ENCODE assay signal across 8 mouse cellular contexts in the genomic region with DNA sequence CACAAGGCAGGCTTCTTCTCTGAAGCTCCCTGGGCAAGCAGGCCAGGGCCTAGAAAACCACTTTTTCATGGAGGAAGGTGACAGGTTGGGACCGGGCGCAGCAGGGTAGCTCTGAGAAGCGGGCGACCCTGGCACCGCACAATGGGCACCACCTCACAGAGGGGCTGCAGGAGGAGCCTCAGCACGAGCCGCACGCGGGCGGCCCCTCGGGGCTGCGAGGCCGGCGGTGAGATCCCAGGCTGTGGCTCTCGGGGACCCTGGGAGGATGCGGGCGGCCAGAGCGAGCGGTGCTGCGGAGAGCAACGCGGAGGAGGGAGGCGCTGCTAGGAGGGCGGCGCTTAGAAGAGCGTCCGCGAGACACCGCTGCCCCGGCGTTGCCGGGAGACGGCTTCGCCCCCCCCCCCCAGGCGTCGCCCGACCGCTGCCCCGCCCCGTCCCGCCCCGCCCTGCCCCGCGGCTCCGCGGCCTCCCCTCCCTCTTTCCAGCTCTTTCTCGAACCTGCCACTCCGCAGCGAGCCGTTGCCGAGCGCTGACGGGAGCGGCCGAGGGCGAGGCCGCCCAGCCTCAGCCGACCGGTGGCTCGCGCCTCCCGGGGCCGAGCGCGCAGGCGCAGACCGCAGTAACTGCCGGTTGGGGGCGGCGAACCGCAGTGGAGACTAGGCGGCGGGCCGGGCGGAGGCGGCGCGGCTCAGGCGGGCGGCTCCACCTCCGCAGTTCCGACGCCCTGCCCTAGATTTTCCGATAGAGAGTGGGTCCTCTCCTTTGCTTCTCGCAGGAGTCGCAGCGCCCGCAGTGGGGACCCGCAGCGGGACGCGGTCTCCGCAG. TPM values are rescaled to one million over a fixed set of nuclear protein-coding genes. Genes with fewer than 3 reads are reported as not detected.
DNase-seq lines count a peak whose midpoint lies in the region; ATAC-seq and TF ChIP-seq lines count a peak whose summit lies in the region.

No protein-coding gene starts in this region.

- WGBS in embryonic facial prominence, embryonic 13.5 days: under 1% methylated on average over 69 of the region's 93 CpGs
- under 1% methylated on average over 80 of the region's 93 CpGs for WGBS in heart, adult 2 months
- WGBS in limb, embryonic 12.5 days: under 1% methylated on average over 75 of the region's 93 CpGs
- WGBS in midbrain, embryonic 14.5 days: under 1% methylated on average over 78 of the region's 93 CpGs

- peak overlapping the region; percentile 76 for H3K9ac ChIP-seq in embryonic facial prominence, embryonic 13.5 days
- peak overlapping the region; percentile 93 for H3K9ac ChIP-seq in heart, adult 2 months (ENCODE audit: low read depth, low read length)
- peak overlapping the region; percentile 73 for H3K9ac ChIP-seq in limb, embryonic 12.5 days (replicated peaks)
- H3K9ac ChIP-seq in midbrain, embryonic 14.5 days (replicated peaks; ENCODE audit: low read length): peak overlapping the region; percentile 87

- peak; percentile 24 for TF ChIP-seq CTCF in heart, adult 2 months (IDR thresholded peaks at IDR 0.05)

- DNase-seq in 416B (ENCODE audit: low read depth): peak; percentile 87
- DNase-seq in adrenal gland, postnatal 4 days (ENCODE audit: low spot score in 2 of 2): peak; percentile 78 to 80
- DNase-seq in heart, adult 2 months: peak; percentile 96
- peak; percentile 90 to 91 for DNase-seq in kidney, adult 8-10 months
- DNase-seq in midbrain, embryonic 14.5 days: peak; percentile 96
- peak; percentile 92 for DNase-seq in spleen, adult 12 weeks (ENCODE audit: low spot score)

- peak; percentile 46; the same call in 1 of the 2 replicates for TF ChIP-seq POLR2A in heart, adult 2 months (IDR thresholded peaks at IDR 0.05; ENCODE audit: insufficient read depth, low read depth, low read length)

- peaks cover 16% of the 10 kb centered on the region for H3K4me1 ChIP-seq in embryonic facial prominence, embryonic 13.5 days
- H3K4me1 ChIP-seq in heart, adult 2 months (ENCODE audit: control insufficient read depth, insufficient read depth, low read length): peaks cover 6% of the 10 kb centered on the region
- H3K4me1 ChIP-seq in limb, embryonic 12.5 days (replicated peaks): peaks cover 10% of the 10 kb centered on the region; the same call in 1 of the 2 replicates
- peaks cover 15% of the 10 kb centered on the region for H3K4me1 ChIP-seq in midbrain, embryonic 14.5 days (ENCODE audit: control insufficient read depth, insufficient read depth, low read length)

- H3K27ac ChIP-seq in embryonic facial prominence, embryonic 13.5 days: peak overlapping the region; percentile 60
- H3K27ac ChIP-seq in heart, adult 2 months: peak overlapping the region; percentile 90
- H3K27ac ChIP-seq in limb, embryonic 12.5 days: 0 out of 2 replicates have a peak overlapping the region, but pooled peaks have one; percentile 53
- H3K27ac ChIP-seq in midbrain, embryonic 14.5 days (replicated peaks; ENCODE audit: low read depth, low read length): peak overlapping the region; percentile 91

- H3K9me3 ChIP-seq in embryonic facial prominence, embryonic 13.5 days: no peaks in the 10 kb centered on the region
- no peaks in the 10 kb centered on the region for H3K9me3 ChIP-seq in limb, embryonic 12.5 days
- no peaks in the 10 kb centered on the region for H3K9me3 ChIP-seq in midbrain, embryonic 14.5 days (ENCODE audit: control insufficient read depth, low read length)

- TF ChIP-seq EP300 in heart, adult 2 months (IDR thresholded peaks at IDR 0.05; ENCODE audit: insufficient read depth, low read depth, low read length): no peak

- H3K36me3 ChIP-seq in embryonic facial prominence, embryonic 13.5 days: no peaks in the 10 kb centered on the region
- no peaks in the 10 kb centered on the region; the same call in 1 of the 2 replicates for H3K36me3 ChIP-seq in heart, adult 2 months (ENCODE audit: control insufficient read depth, insufficient read depth, low read length)
- no peaks in the 10 kb centered on the region for H3K36me3 ChIP-seq in limb, embryonic 12.5 days
- no peaks in the 10 kb centered on the region for H3K36me3 ChIP-seq in midbrain, embryonic 14.5 days (ENCODE audit: control insufficient read depth, insufficient read depth, low read length)

- H3K27me3 ChIP-seq in embryonic facial prominence, embryonic 13.5 days: peaks cover 11% of the 10 kb centered on the region
- H3K27me3 ChIP-seq in heart, adult 2 months (ENCODE audit: control insufficient read depth, insufficient read depth, low read length): no peaks in the 10 kb centered on the region
- peaks cover 8% of the 10 kb centered on the region for H3K27me3 ChIP-seq in limb, embryonic 12.5 days
- H3K27me3 ChIP-seq in midbrain, embryonic 14.5 days (ENCODE audit: control insufficient read depth, insufficient read depth, low read length): no peaks in the 10 kb centered on the region

- H3K4me3 ChIP-seq in embryonic facial prominence, embryonic 13.5 days: peak overlapping the region; percentile 74
- H3K4me3 ChIP-seq in heart, adult 2 months: peak overlapping the region; percentile 97
- peak overlapping the region; percentile 65 for H3K4me3 ChIP-seq in limb, embryonic 12.5 days (replicated peaks)
- H3K4me3 ChIP-seq in midbrain, embryonic 14.5 days (replicated peaks; ENCODE audit: low read depth, low read length): peak overlapping the region; percentile 86

- intact Hi-C loops in heart, adult 2 months (cut with DNase I): loop anchor here (2.0 to 5.0 kb wide), 3 partner anchors 202 to 337 kb away; a partner anchor contains a TSS

- H3K79me2 ChIP-seq in heart, adult 2 months (replicated peaks; ENCODE audit: control insufficient read depth, insufficient read depth, low read length): no peaks in the 10 kb centered on the region

- ATAC-seq in embryonic facial prominence, embryonic 13.5 days (ENCODE audit: insufficient number of reproducible peaks, insufficient read depth, low FRiP score, low TSS enrichment, low read depth): peak; percentile 95
- peak; percentile 96 for ATAC-seq in limb, embryonic 12.5 days (ENCODE audit: insufficient number of reproducible peaks, insufficient read depth, low FRiP score, low TSS enrichment, low read depth)
- peak; percentile 95 for ATAC-seq in midbrain, embryonic 14.5 days (ENCODE audit: low FRiP score, low TSS enrichment)

- H3K4me2 ChIP-seq in embryonic facial prominence, embryonic 13.5 days: peak overlapping the region; percentile 94
- H3K4me2 ChIP-seq in limb, embryonic 12.5 days: peak overlapping the region; percentile 96
- peak overlapping the region; percentile 80 for H3K4me2 ChIP-seq in midbrain, embryonic 14.5 days (ENCODE audit: low read length)

RNA-seq across cellular contexts. Expression of a gene that starts 0.8 kb away (rescaled TPM):
- 10 to 100 TPM; 21.2 to 24.6 TPM for total RNA-seq in adrenal gland, postnatal 4 days (2021)
- polyA plus RNA-seq in embryonic facial prominence, embryonic 13.5 days (2015; fragmentation: Nextera tagmentation; extraction: Ambion mirVana): 5.1 and 8.1 TPM in 2 replicates
- total RNA-seq in heart, adult 2 months (2021): 10 to 100 TPM; 52.9 to 55.4 TPM
- 6.8 and 11.9 TPM in 2 replicates for polyA plus RNA-seq in heart, adult 2 months (2012; rRNA removed)
- 3.9 and 4.1 TPM in 2 replicates for polyA plus RNA-seq in limb, embryonic 12.5 days (2016; fragmentation: Nextera tagmentation; extraction: Ambion mirVana)
- 40.1 and 53.1 TPM in 2 replicates for polyA plus RNA-seq in midbrain, embryonic 14.5 days (2014; fragmentation: Nextera tagmentation; extraction: Ambion mirVana)

RNA-seq across cellular contexts. Expression of a gene that starts 36.4 kb away (rescaled TPM):
- total RNA-seq in adrenal gland, postnatal 4 days (2021): under 1 TPM in 1 of 2 experiments, not detected in 1; 0.14 TPM
- 0.23 and 0.25 TPM in 2 replicates for polyA plus RNA-seq in embryonic facial prominence, embryonic 13.5 days (2015; fragmentation: Nextera tagmentation; extraction: Ambion mirVana)
- under 1 TPM; 0.16 to 0.29 TPM for total RNA-seq in heart, adult 2 months (2021)
- 0.18 and 0.37 TPM in 2 replicates for polyA plus RNA-seq in heart, adult 2 months (2012; rRNA removed)
- 0.19 and 0.47 TPM in 2 replicates for polyA plus RNA-seq in limb, embryonic 12.5 days (2016; fragmentation: Nextera tagmentation; extraction: Ambion mirVana)
- polyA plus RNA-seq in midbrain, embryonic 14.5 days (2014; fragmentation: Nextera tagmentation; extraction: Ambion mirVana): 0.22 TPM in 1 of 2 replicates, not detected in the other

RNA-seq across cellular contexts. Expression of a gene that starts 54.8 kb away (rescaled TPM):
- total RNA-seq in adrenal gland, postnatal 4 days (2021): 10 to 100 TPM; 17.1 to 23.8 TPM
- 51.8 and 54.9 TPM in 2 replicates for polyA plus RNA-seq in embryonic facial prominence, embryonic 13.5 days (2015; fragmentation: Nextera tagmentation; extraction: Ambion mirVana)
- 1 to 10 TPM; 1.1 to 1.5 TPM for total RNA-seq in heart, adult 2 months (2021)
- 1.5 TPM in 2 replicates for polyA plus RNA-seq in heart, adult 2 months (2012; rRNA removed)
- 68.8 and 74.5 TPM in 2 replicates for polyA plus RNA-seq in limb, embryonic 12.5 days (2016; fragmentation: Nextera tagmentation; extraction: Ambion mirVana)
- 10.5 and 16.3 TPM in 2 replicates for polyA plus RNA-seq in midbrain, embryonic 14.5 days (2014; fragmentation: Nextera tagmentation; extraction: Ambion mirVana)

Comparison
In these comparisons a context has a peak if more than half of its experiments do, and no peak if none do; other contexts are left out.
1. Peak in every context shown above with its lines: DNase-seq, ATAC-seq, H3K4me3 ChIP-seq and H3K27ac ChIP-seq.